Mouse (Mus musculus) cerebellum, postnatal 4 days (tissue): ENCODE data around the gene Adam33.
"Not testable (repeated sequence)": the region's sequence is repeated elsewhere in the genome, so short reads cannot be mapped to it uniquely, and the experiment has no call there.

ENCODE experiments used
- DNase-seq, 2 experiments: peaks; one replicate each; pipeline ENCODE4 v3.0.0; 2022; ENCODE audit warnings: low spot score in 2 of 2, mixed read lengths in 1 of 2

Gene Adam33

GRCm38 (mm10) chr2:131058672-131059071, 4.9 kb downstream of the Adam33 start:
- no peak for DNase-seq

DNA sequence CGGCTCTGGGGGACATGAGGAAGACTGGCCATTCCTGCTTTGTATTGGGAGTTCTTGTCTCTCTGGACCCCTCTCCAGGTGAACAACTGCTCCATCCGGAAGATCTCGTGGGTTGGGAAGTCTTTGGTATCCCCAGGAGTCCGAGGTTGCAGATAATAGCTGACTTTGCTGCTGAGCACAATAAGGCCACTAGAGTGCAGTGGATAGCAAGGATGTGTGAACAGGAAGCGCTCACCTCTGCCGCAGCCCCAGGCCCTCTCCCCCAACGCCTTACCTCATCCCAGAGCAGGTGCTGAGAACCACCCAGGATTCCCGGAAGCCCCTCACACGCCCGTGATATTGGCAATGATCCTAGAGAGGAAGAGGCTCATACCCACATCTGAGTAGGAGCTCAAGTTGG, 7.4 kb downstream of the Adam33 start:
- no peak for DNase-seq

- DNase-seq: peak in 1 of 2 experiments; percentile 52
These were observed 8.0 kb downstream of the Adam33 start for GRCm38 (mm10) chr2:131055631-131056030.

GRCm38 (mm10) chr2:131054646-131055264, 8.9 kb downstream of the Adam33 start:
- no peak for DNase-seq

GRCm38 (mm10) chr2:131053851-131054645, 9.6 kb downstream of the Adam33 start:
- no peak for DNase-seq

- no peak for DNase-seq
These were observed 10.7 kb downstream of the Adam33 start for GRCm38 (mm10) chr2:131052862-131053418.

DNA sequence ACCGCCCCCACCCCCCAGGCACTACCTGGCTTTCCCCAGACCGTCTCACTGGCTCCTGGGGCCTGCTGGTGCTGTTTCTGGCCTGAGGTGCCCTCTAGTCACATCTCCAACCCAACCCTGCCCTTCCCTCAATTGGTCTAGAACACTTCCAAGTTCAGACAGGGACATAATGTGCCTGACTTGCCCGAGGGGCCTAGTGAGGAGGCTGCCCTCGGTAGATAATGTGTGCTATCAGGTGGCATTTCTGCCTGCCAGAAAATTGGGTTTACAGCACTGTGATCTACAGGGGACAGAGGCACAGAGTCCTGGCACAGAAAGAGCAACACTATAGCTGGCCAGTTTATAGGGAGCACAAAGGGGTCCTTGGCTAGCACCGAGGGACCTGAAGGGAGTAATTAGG, 11.6 kb downstream of the Adam33 start:
- no peak for DNase-seq

- DNase-seq: no peak
These were observed 17.6 kb downstream of the Adam33 start for GRCm38 (mm10) chr2:131046025-131046424.

GRCm38 (mm10) chr2:131044989-131045720, 18.5 kb downstream of the Adam33 start:
- DNase-seq: no peak

GRCm38 (mm10) chr2:131044354-131044852, 19.2 kb downstream of the Adam33 start:
- DNase-seq: no peak

DNA sequence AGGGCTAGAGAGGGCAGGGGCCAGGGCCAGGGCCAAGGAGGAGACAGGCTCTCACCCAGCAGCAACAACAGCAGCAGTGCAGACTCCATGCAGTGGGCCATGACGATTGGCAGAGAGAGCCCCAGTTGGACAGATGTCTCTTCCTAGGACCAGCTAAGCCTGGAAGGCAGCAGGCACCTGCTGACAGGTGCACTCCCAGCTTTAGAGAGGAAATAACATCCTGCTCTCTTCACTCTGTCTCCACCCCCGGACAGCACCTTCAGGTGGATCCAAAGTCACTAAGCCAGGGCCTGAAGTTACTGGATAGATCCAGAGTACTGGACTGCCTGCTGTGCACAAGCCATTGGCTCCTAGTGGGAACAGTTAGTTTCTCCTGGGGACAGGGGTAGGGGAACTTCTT, 20.6 kb downstream of the Adam33 start, which contains the start of gene Gfra4:
Gfra4 (minus strand) TSS at position 101 of the 400 bp plus-strand sequence.
- no peak for DNase-seq

GRCm38 (mm10) chr2:131040854-131041825, 22.5 kb downstream of the Adam33 start:
- DNase-seq: peak in 1 of 2 experiments; percentile 57

GRCm38 (mm10) chr2:131038675-131039074, 24.9 kb downstream of the Adam33 start:
- no peak for DNase-seq

GRCm38 (mm10) chr2:131038197-131038596, 25.4 kb downstream of the Adam33 start:
- DNase-seq: no peak

DNA sequence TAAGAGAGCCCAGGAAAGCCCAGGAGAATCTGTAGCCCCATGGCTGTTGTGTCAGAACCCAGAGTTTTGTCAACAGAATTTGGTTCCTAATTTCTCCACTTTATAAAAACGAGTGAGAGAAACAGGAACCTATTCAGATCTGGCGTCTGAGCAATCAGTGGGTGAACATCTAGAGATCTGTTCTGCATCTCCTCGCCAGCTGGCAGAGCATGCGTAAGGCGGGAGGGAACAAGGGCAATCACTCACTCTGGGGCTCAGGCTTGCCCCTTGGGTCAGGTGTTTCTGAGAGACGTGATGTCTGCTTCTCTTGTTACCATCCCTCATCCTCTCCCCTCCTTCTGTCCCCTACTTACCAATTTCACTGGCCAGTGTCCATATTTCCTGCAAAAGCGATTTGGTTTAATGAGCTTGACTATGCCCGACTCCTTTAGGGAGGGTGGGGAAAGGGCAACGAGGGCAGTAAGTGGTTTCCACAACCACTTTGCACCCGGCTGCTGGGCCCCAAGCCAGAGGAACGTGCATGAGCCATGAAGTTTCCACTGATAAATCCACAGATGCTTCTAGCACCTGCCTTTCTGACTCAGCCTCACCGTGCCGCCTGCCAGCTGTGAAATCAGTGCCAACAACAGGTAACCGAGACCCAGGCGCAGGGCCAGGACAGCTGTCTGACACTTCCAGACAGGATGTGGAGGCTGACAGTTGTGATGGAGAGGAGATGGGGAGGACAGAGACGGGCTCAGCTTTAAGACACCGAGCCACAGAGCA, 26.2 kb downstream of the Adam33 start:
- no peak for DNase-seq

GRCm38 (mm10) chr2:131036757-131037156, 26.9 kb downstream of the Adam33 start:
- DNase-seq: no peak

- no peak for DNase-seq
These were observed 27.3 kb downstream of the Adam33 start for GRCm38 (mm10) chr2:131036343-131036742.

- DNase-seq: not testable (repeated sequence)
These were observed 32.2 kb downstream of the Adam33 start for GRCm38 (mm10) chr2:131031406-131031805.

DNA sequence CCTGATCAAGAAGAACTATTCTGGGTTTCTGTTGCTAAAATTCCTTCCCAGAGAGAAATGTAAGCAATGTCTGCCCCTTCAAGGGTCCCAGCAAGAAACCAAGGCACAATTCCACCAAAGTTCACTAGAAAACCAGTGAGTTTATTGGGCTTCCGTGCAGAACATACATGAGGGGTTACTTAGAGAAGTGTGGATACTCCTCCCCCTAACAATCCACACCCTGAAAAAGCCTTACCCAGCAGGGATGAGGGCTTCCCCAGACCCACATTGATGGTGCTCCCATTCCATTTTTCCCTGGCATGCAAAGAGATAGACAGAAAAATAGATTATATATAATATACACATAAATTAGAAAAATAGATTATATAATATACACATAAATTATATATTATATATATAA, 32.6 kb downstream of the Adam33 start:
- no peak for DNase-seq

GRCm38 (mm10) chr2:131030561-131030960, 33.1 kb downstream of the Adam33 start:
- no peak for DNase-seq
